Mouse (Mus musculus): ENCODE results near the gene Ifna1.

DNA sequence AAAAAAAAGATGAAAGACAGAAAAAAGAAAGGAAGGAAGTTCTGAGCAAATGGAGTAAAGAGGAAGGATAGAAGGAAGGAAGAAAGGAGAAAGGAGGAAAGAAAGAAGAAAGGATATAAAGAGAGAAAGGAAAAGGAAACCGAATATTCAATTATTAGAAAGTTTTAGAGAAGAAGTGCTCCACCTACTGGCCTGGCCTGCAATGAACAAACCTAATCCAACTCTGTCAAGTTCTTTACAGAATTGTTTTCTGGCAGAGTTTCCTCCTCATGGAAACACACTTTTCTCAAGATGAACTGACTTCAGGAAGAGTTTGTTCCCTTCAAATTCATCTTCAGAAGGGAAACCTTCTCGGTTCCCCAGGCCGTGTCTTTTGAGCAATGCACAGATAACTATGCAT, 11.1 kb upstream of the Ifna1 start:
- TF ChIP-seq POLR2A (IDR thresholded peaks at IDR 0.05; ENCODE audit: borderline replicate concordance, extremely low read depth, low read depth, low read length), result no peak
- TF ChIP-seq CTCF (IDR thresholded peaks at IDR 0.05; ENCODE audit: insufficient read depth, low read length), result no peak
